8 mouse cellular contexts compared by ENCODE assay signal in the genomic region with DNA sequence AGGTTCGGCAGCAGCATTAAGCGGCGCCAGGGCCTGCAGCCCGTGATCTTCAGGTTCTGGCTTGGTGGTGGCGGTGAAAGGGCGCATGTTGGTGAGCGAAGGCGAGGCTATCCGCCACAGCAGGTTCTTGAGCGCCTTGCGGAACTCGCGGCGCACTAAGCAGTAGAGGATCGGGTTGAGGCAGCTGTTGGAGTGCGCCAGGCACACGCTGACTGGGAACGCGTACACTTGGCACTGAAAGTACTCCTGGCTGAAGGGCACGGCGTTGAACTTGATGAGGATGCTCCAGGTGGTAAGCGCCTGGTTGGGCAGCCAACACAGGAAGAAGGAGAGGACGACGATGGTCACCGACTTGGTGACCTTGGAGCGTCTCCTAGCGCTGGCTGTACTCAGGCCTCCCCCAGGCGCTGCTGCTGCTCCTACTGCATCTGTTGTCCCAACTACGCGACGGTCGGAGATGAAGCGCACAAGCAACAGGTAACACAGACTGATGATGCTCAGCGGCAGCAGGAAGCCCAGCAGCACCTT. TPM values are rescaled to one million over a fixed set of nuclear protein-coding genes. Genes with fewer than 3 reads are reported as not detected.
A peak's percentile ranks its signal among the peaks of the same experiment; 100 is the strongest.
DNase-seq lines count a peak whose midpoint lies in the region; ATAC-seq lines count a peak whose summit lies in the region.

No protein-coding gene starts in this region.

- peak overlapping the region; percentile 58 for H3K4me2 ChIP-seq in kidney, embryonic 16.5 days (replicated peaks; ENCODE audit: low read depth, low read length)
- peak overlapping the region; percentile 64 for H3K4me2 ChIP-seq in hindbrain, embryonic 12.5 days (replicated peaks)
- H3K4me2 ChIP-seq in midbrain, embryonic 15.5 days, result peak overlapping the region; percentile 79

- 3% methylated on average over 34 of the region's 34 CpGs for WGBS in kidney, embryonic 16.5 days
- 4% methylated on average over 34 of the region's 34 CpGs for WGBS in hindbrain, embryonic 12.5 days
- WGBS in midbrain, embryonic 15.5 days, result 6% methylated on average over 34 of the region's 34 CpGs

- H3K36me3 ChIP-seq in kidney, embryonic 16.5 days (ENCODE audit: insufficient read depth, low read length), result no peaks in the 10 kb centered on the region
- H3K36me3 ChIP-seq in hindbrain, embryonic 12.5 days, result no peaks in the 10 kb centered on the region
- H3K36me3 ChIP-seq in midbrain, embryonic 15.5 days (replicated peaks), result no peaks in the 10 kb centered on the region

- H3K4me3 ChIP-seq in kidney, embryonic 16.5 days (ENCODE audit: low read length), result peak overlapping the region; percentile 39
- peak overlapping the region; percentile 40 for H3K4me3 ChIP-seq in hindbrain, embryonic 12.5 days
- H3K4me3 ChIP-seq in midbrain, embryonic 15.5 days, result peak overlapping the region; percentile 36

- H3K4me1 ChIP-seq in kidney, embryonic 16.5 days (ENCODE audit: insufficient read depth, low read length), result peaks cover 24% of the 10 kb centered on the region; the same call in 1 of the 2 replicates
- peaks cover 22% of the 10 kb centered on the region for H3K4me1 ChIP-seq in hindbrain, embryonic 12.5 days
- H3K4me1 ChIP-seq in midbrain, embryonic 15.5 days, result peaks cover 27% of the 10 kb centered on the region

- H3K9me3 ChIP-seq in kidney, embryonic 16.5 days (ENCODE audit: low read length), result no peaks in the 10 kb centered on the region
- H3K9me3 ChIP-seq in hindbrain, embryonic 12.5 days (replicated peaks), result no peaks in the 10 kb centered on the region
- H3K9me3 ChIP-seq in midbrain, embryonic 15.5 days, result no peaks in the 10 kb centered on the region

- no peak overlapping the region for H3K27ac ChIP-seq in kidney, embryonic 16.5 days (ENCODE audit: low read length)
- H3K27ac ChIP-seq in hindbrain, embryonic 12.5 days, result no peak overlapping the region
- H3K27ac ChIP-seq in midbrain, embryonic 15.5 days, result no peak overlapping the region

- peaks cover 52% of the 10 kb centered on the region for H3K27me3 ChIP-seq in kidney, embryonic 16.5 days (ENCODE audit: insufficient read depth, low read length)
- peaks cover 51% of the 10 kb centered on the region for H3K27me3 ChIP-seq in hindbrain, embryonic 12.5 days
- H3K27me3 ChIP-seq in midbrain, embryonic 15.5 days (replicated peaks), result peaks cover 42% of the 10 kb centered on the region

- H3K9ac ChIP-seq in kidney, embryonic 16.5 days (replicated peaks; ENCODE audit: low read length), result no peak overlapping the region
- peak overlapping the region; percentile 43; the same call in 1 of the 2 replicates for H3K9ac ChIP-seq in hindbrain, embryonic 12.5 days
- 0 out of 2 replicates have a peak overlapping the region, but pooled peaks have one; percentile 26 for H3K9ac ChIP-seq in midbrain, embryonic 15.5 days

- DNase-seq in kidney, adult 11 months, result no peak
- peak; percentile 37 for DNase-seq in embryo, embryonic 11 days
- no peak for DNase-seq in B cell, adult 2 months
- no peak for DNase-seq in urinary bladder, postnatal 25 days (ENCODE audit: low spot score)
- no peak for DNase-seq in layer of hippocampus, postnatal 14 days (ENCODE audit: low spot score in 2 of 2)

- 0 out of 2 replicates have a peak, but pooled peaks have one; percentile 17 for ATAC-seq in kidney, embryonic 16.5 days (ENCODE audit: low FRiP score, low TSS enrichment)
- ATAC-seq in hindbrain, embryonic 12.5 days (ENCODE audit: low FRiP score), result peak; percentile 34; the same call in 1 of the 2 replicates
- ATAC-seq in midbrain, embryonic 15.5 days (replicated peaks), result 0 out of 2 replicates have a peak, but pooled peaks have one; percentile 34

RNA-seq across cellular contexts. Expression of gene Rxfp3, which starts 1.8 kb away (rescaled TPM):
- polyA plus RNA-seq in kidney, embryonic 16.5 days (2015; fragmentation: Nextera tagmentation; extraction: Ambion mirVana), result 0.33 and 0.37 TPM in 2 replicates
- polyA plus RNA-seq in hindbrain, embryonic 12.5 days (2016; fragmentation: Nextera tagmentation; extraction: Ambion mirVana), result 1.3 and 3.1 TPM in 2 replicates
- 2.6 and 3.0 TPM in 2 replicates for polyA plus RNA-seq in midbrain, embryonic 15.5 days (2015; fragmentation: Nextera tagmentation; extraction: Ambion mirVana)
- 1 to 10 TPM; 5.9 to 7.1 TPM for total RNA-seq in layer of hippocampus, postnatal 14 days (2021)

RNA-seq across cellular contexts. Expression of gene Adamts12, which starts 28.6 kb away (rescaled TPM):
- polyA plus RNA-seq in kidney, embryonic 16.5 days (2015; fragmentation: Nextera tagmentation; extraction: Ambion mirVana), result 3.6 and 3.8 TPM in 2 replicates
- 3.2 and 3.5 TPM in 2 replicates for polyA plus RNA-seq in hindbrain, embryonic 12.5 days (2016; fragmentation: Nextera tagmentation; extraction: Ambion mirVana)
- polyA plus RNA-seq in midbrain, embryonic 15.5 days (2015; fragmentation: Nextera tagmentation; extraction: Ambion mirVana), result 1.8 and 2.2 TPM in 2 replicates
- total RNA-seq in layer of hippocampus, postnatal 14 days (2021), result 1 to 10 TPM; 2.5 to 3.0 TPM

RNA-seq across cellular contexts. Expression of gene Slc45a2, which starts 35.5 kb away (rescaled TPM):
- 0.05 TPM in 1 of 2 replicates, not detected in the other for polyA plus RNA-seq in kidney, embryonic 16.5 days (2015; fragmentation: Nextera tagmentation; extraction: Ambion mirVana)
- 0.20 and 0.34 TPM in 2 replicates for polyA plus RNA-seq in hindbrain, embryonic 12.5 days (2016; fragmentation: Nextera tagmentation; extraction: Ambion mirVana)
- 0.06 and 0.18 TPM in 2 replicates for polyA plus RNA-seq in midbrain, embryonic 15.5 days (2015; fragmentation: Nextera tagmentation; extraction: Ambion mirVana)
- total RNA-seq in layer of hippocampus, postnatal 14 days (2021), result not detected

RNA-seq across cellular contexts. Expression of gene Amacr, which starts 54.5 kb away (rescaled TPM):
- polyA plus RNA-seq in kidney, embryonic 16.5 days (2015; fragmentation: Nextera tagmentation; extraction: Ambion mirVana), result 37.1 and 44.4 TPM in 2 replicates
- polyA plus RNA-seq in hindbrain, embryonic 12.5 days (2016; fragmentation: Nextera tagmentation; extraction: Ambion mirVana), result 10.2 and 11.9 TPM in 2 replicates
- polyA plus RNA-seq in midbrain, embryonic 15.5 days (2015; fragmentation: Nextera tagmentation; extraction: Ambion mirVana), result 11.4 and 13.8 TPM in 2 replicates
- 1 to 10 TPM; 8.5 to 9.4 TPM for total RNA-seq in layer of hippocampus, postnatal 14 days (2021)
